Mouse (Mus musculus) stomach, postnatal 0 days (tissue): ENCODE measurements around the gene Prss28. TPM values are rescaled to one million over a fixed set of nuclear protein-coding genes. Genes with fewer than 3 reads are reported as not detected.

Experiments used
- ATAC-seq: fragments of 200-750 bp; cut with Nextera tagmentation; 2 replicates; pipeline ENCODE4 v1.8.0; 2017; ENCODE audit not compliant: low FRiP score, low TSS enrichment
- DNase-seq: peaks from one replicate; pipeline ENCODE4 v3.0.0-alpha.2; 2016; ENCODE audit warnings: low spot score
- H3K27ac ChIP-seq: fragments of 300-500 bp; sonication (generic); replicated peaks from 2 replicates; pipeline ENCODE4 v1.5.1; 2014; ENCODE audit warnings: mild to moderate bottlenecking, control low read depth
- H3K27me3 ChIP-seq: fragments of 300-500 bp; sonication (generic); 2 replicates; pipeline ENCODE4 v1.6.1; 2014; ENCODE audit warnings: low read length; ENCODE audit not compliant: control insufficient read depth, insufficient read depth
- H3K36me3 ChIP-seq: fragments of 300-500 bp; sonication (generic); 2 replicates; pipeline ENCODE4 v1.6.1; 2014; ENCODE audit warnings: low read length, mixed read lengths; ENCODE audit not compliant: control insufficient read depth, insufficient read depth
- H3K4me1 ChIP-seq: fragments of 300-500 bp; sonication (generic); replicated peaks from 2 replicates; pipeline ENCODE4 v1.6.1; 2014; ENCODE audit warnings: antibody characterized with exemption; ENCODE audit not compliant: control insufficient read depth, insufficient read depth
- H3K4me2 ChIP-seq: fragments of 300-500 bp; sonication (generic); replicated peaks from 2 replicates; pipeline ENCODE4 v1.6.1; 2014; ENCODE audit warnings: low read depth, mild to moderate bottlenecking, control low read depth, moderate library complexity
- H3K4me3 ChIP-seq: fragments of 300-500 bp; sonication (generic); 2 replicates; pipeline ENCODE4 v1.5.1; 2014; ENCODE audit warnings: low read depth, low read length, control low read depth
- H3K9ac ChIP-seq: fragments of 300-500 bp; sonication (generic); 2 replicates; pipeline ENCODE4 v1.6.1; 2014; ENCODE audit warnings: mild to moderate bottlenecking, low read length, control low read depth, mixed read lengths
- H3K9me3 ChIP-seq: fragments of 300-500 bp; sonication (generic); 2 replicates; pipeline ENCODE4 v1.6.1; 2016; ENCODE audit warnings: low read length; ENCODE audit not compliant: control insufficient read depth
- CTCF ChIP-seq: IDR thresholded peaks from 2 replicates; pipeline ENCODE4 v1.5.1; 2016; ENCODE audit warnings: antibody characterized with exemption, low read depth, mild to moderate bottlenecking, moderate library complexity
- EP300 ChIP-seq: optimal IDR thresholded peaks from 2 replicates; pipeline ENCODE3; 2016; ENCODE audit warnings: antibody characterized with exemption
- WGBS: fragments of 180-500 bp; shearing (Covaris S2); extraction: QIAGEN DNeasy Blood & Tissue Kit; methylation state at CpG from one replicate; pipeline ENCODE4 v1.1.7; 2014; 5-methylcytosine and 5-hydroxymethylcytosine counted together
- polyA plus RNA-seq: library from polyadenylated mRNA; unstranded; fragments of >200 nt; fragmentation: Nextera tagmentation; extraction: Ambion mirVana; gene quantifications from 2 replicates; pipeline ENCODE4 v1.2.1, GENCODE M21; 2015

Gene Prss28
- polyA plus RNA-seq, 1 experiment from 2014 or later, result not detected

DNA sequence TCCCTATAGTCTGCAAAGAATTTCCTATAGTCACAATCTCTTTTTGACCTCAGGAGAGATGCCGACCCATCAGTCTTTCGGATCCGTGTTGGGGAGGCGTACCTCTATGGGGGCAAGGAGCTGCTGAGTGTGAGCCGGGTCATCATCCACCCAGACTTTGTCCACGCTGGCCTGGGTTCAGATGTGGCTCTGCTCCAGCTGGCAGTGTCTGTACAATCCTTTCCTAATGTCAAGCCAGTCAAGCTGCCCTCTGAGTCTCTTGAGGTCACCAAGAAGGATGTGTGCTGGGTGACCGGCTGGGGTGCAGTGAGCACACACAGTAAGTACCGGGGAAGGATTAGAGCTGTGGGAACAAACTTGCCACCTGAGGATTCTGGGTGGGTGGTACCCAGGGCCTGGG lies 12.4 kb downstream of the Prss28 start:
- H3K9ac ChIP-seq, result no peak overlapping the region
- no peaks in the 10 kb centered on the region for H3K27me3 ChIP-seq
- DNase-seq (no peak), ATAC-seq (no peak)
- 82% methylated on average over 8 of the region's 8 CpGs for WGBS
- H3K36me3 ChIP-seq, result no peaks in the 10 kb centered on the region
- TF ChIP-seq CTCF (no peak), EP300 (no peak)
- no peak overlapping the region for H3K4me3 ChIP-seq
- no peaks in the 10 kb centered on the region for H3K9me3 ChIP-seq
- H3K4me1 ChIP-seq, result no peaks in the 10 kb centered on the region
- no peak overlapping the region for H3K4me2 ChIP-seq
- no peak overlapping the region for H3K27ac ChIP-seq

- TF ChIP-seq EP300, result no peak
- H3K27ac ChIP-seq, result no peak overlapping the region
- no peak for DNase-seq
- H3K4me1 ChIP-seq, result no peaks in the 10 kb centered on the region
- no peak overlapping the region for H3K4me3 ChIP-seq
- H3K27me3 ChIP-seq, result no peaks in the 10 kb centered on the region
- 14% methylated on average over 2 of the region's 2 CpGs for WGBS
- H3K36me3 ChIP-seq, result no peaks in the 10 kb centered on the region
- ATAC-seq, result no peak
- no peaks in the 10 kb centered on the region for H3K9me3 ChIP-seq
- no peak overlapping the region for H3K4me2 ChIP-seq
- H3K9ac ChIP-seq, result no peak overlapping the region
Observed at GRCm38 (mm10) chr17:25322930-25323329, 14.5 kb downstream of the Prss28 start.

GRCm38 (mm10) chr17:25332321-25332720 lies 23.9 kb downstream of the Prss28 start:
- Histone ChIP-seq H3K4me3 (no peak overlapping the region), H3K27ac (no peak overlapping the region), H3K4me1 (no peaks in the 10 kb centered on the region), H3K4me2 (no peak overlapping the region), H3K27me3 (no peaks in the 10 kb centered on the region), H3K36me3 (no peaks in the 10 kb centered on the region), H3K9ac (no peak overlapping the region), H3K9me3 (no peaks in the 10 kb centered on the region)
- TF ChIP-seq CTCF (no peak), EP300 (no peak)
- 61% methylated on average over 9 of the region's 9 CpGs for WGBS
- DNase-seq, result no peak
- no peak for ATAC-seq

GRCm38 (mm10) chr17:25333943-25334342 lies 25.5 kb downstream of the Prss28 start:
- no peaks in the 10 kb centered on the region for H3K27me3 ChIP-seq
- no peak overlapping the region for H3K27ac ChIP-seq
- DNase-seq (peak; percentile 80), ATAC-seq (no peak)
- no peaks in the 10 kb centered on the region for H3K9me3 ChIP-seq
- TF ChIP-seq CTCF (peak; percentile 96), EP300 (no peak)
- WGBS, result 2% methylated on average over 8 of the region's 8 CpGs
- no peak overlapping the region for H3K4me2 ChIP-seq
- no peaks in the 10 kb centered on the region for H3K36me3 ChIP-seq
- no peaks in the 10 kb centered on the region for H3K4me1 ChIP-seq
- no peak overlapping the region for H3K4me3 ChIP-seq
- no peak overlapping the region for H3K9ac ChIP-seq

- Histone ChIP-seq H3K9ac (no peak overlapping the region), H3K27me3 (no peaks in the 10 kb centered on the region), H3K36me3 (no peaks in the 10 kb centered on the region), H3K4me1 (no peaks in the 10 kb centered on the region), H3K4me3 (no peak overlapping the region), H3K27ac (no peak overlapping the region), H3K9me3 (no peaks in the 10 kb centered on the region), H3K4me2 (no peak overlapping the region)
- ATAC-seq (no peak), DNase-seq (no peak)
- 83% methylated on average over 4 of the region's 4 CpGs for WGBS
- TF ChIP-seq CTCF, result no peak
- no peak for TF ChIP-seq EP300
Observed at GRCm38 (mm10) chr17:25338218-25338617, 29.8 kb downstream of the Prss28 start.

GRCm38 (mm10) chr17:25340003-25340402 lies 31.6 kb downstream of the Prss28 start:
- WGBS, result 85% methylated on average over 6 of the region's 6 CpGs
- no peaks in the 10 kb centered on the region for H3K9me3 ChIP-seq
- no peaks in the 10 kb centered on the region for H3K4me1 ChIP-seq
- no peak for TF ChIP-seq EP300
- TF ChIP-seq CTCF, result no peak
- H3K4me2 ChIP-seq, result no peak overlapping the region
- no peak overlapping the region for H3K4me3 ChIP-seq
- no peak for ATAC-seq
- H3K9ac ChIP-seq, result no peak overlapping the region
- DNase-seq, result no peak
- H3K27me3 ChIP-seq, result no peaks in the 10 kb centered on the region
- H3K36me3 ChIP-seq, result no peaks in the 10 kb centered on the region
- H3K27ac ChIP-seq, result no peak overlapping the region
